Mouse (Mus musculus) CH12.LX (cell line): ENCODE measurements at regions not wholly inside any gene's neighbourhood (a gene's known extent, or its start where the extent isn't known, plus 50 kb on each side); places are given as distances from the start of the nearest gene placed in this dataset.

ENCODE experiments used
- CTCF ChIP-seq, 2 experiments: IDR thresholded peaks in 1 of 2; conservative IDR thresholded peaks in 1 of 2; 2 replicates each; pipeline ENCODE4 v1.5.1; 2011 to 2012; ENCODE audit warnings: low read depth in 2 of 2, low read length in 2 of 2, improper control_type of control experiment in 1 of 2, inconsistent platforms in 1 of 2, mild to moderate bottlenecking in 1 of 2, moderate library complexity in 1 of 2
- ELF1 ChIP-seq: IDR thresholded peaks from 2 replicates; pipeline ENCODE4 v1.6.1; 2014; ENCODE audit warnings: low read depth, mild to moderate bottlenecking, inconsistent platforms, low read length, improper control_type of control experiment
- EP300 ChIP-seq: IDR thresholded peaks from 2 replicates; pipeline ENCODE4 v1.6.1; 2011; ENCODE audit warnings: low read length, improper control_type of control experiment
- GABPA ChIP-seq: IDR thresholded peaks from 2 replicates; pipeline ENCODE4 v1.6.1; 2012; ENCODE audit warnings: low read depth, low read length, improper control_type of control experiment, inconsistent platforms; ENCODE audit not compliant: insufficient replicate concordance
- HCFC1 ChIP-seq: IDR thresholded peaks from 2 replicates; pipeline ENCODE4 v1.6.1; 2012; ENCODE audit warnings: low read depth, mild to moderate bottlenecking, inconsistent platforms, low read length, improper control_type of control experiment
- IRF4 ChIP-seq: IDR thresholded peaks from 2 replicates; pipeline ENCODE4 v1.6.1; 2014; ENCODE audit warnings: low read depth, mild to moderate bottlenecking, inconsistent platforms, low read length, improper control_type of control experiment
- MAX ChIP-seq: IDR thresholded peaks from 2 replicates; pipeline ENCODE4 v1.6.1; 2011; ENCODE audit warnings: low read length, improper control_type of control experiment
- POLR2A ChIP-seq: IDR thresholded peaks from 2 replicates; pipeline ENCODE4 v1.6.1; 2011; ENCODE audit warnings: low read depth, mild to moderate bottlenecking, improper control_type of control experiment, low read length
- POLR2AphosphoS2 ChIP-seq: IDR thresholded peaks from 2 replicates; pipeline ENCODE4 v1.6.1; 2011; ENCODE audit warnings: low read depth, low read length, improper control_type of control experiment
- RCOR1 ChIP-seq: conservative IDR thresholded peaks from 2 replicates; pipeline ENCODE4 v1.6.1; 2012; ENCODE audit warnings: low read depth, mild to moderate bottlenecking, inconsistent platforms, low read length, improper control_type of control experiment
- SMC3 ChIP-seq: IDR thresholded peaks from 2 replicates; pipeline ENCODE4 v1.6.1; 2011; ENCODE audit warnings: low read depth, low read length, improper control_type of control experiment
- UBTF ChIP-seq: IDR thresholded peaks from 2 replicates; pipeline ENCODE4 v1.6.1; 2012; ENCODE audit warnings: low read depth, mild to moderate bottlenecking, inconsistent platforms, low read length, improper control_type of control experiment, moderate library complexity
- USF1 ChIP-seq: IDR thresholded peaks from 2 replicates; pipeline ENCODE4 v1.6.1; 2014; ENCODE audit warnings: low read depth, mild to moderate bottlenecking, inconsistent platforms, low read length, improper control_type of control experiment
- ZNF384 ChIP-seq: IDR thresholded peaks from 2 replicates; pipeline ENCODE4 v1.6.1; 2012; ENCODE audit warnings: low read depth, low read length, improper control_type of control experiment, inconsistent platforms

DNA sequence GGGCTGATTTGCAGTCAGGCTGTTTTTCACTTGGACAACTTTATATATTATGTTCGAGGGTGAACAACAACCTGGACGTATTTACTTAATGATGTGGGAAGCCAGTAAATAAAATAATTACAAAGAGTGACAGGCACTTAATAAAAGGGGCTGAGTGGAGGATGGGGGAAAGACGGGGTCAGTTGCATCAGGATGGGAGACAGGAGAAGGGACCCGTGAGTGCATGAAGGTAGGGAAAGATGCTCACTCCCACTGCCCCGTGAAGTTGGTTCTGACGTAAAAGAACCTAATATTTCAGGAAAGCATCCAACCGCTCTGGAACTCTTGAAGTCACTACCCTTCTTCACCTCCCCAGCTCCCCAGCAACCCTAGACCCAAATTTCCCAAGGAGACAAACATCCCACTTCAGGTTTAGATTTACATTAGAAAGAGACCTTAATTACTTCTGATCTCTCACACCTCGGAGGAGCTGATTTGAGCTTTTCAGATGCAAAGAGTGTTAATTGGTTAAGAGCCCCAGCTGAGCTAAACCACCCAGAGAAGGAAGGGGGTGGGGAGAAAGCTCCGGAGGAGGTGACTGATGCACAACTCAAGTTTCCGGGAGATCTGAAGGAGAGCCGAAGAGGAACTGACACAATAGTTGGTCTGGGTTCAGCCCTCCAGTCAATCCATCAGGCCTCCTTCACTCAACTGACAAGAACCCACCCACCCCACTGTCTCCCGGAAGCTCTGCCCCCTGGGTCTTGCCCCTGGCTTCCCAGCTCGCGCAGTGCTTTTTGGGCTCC, 121.9 kb upstream of the Shb start:
- TF ChIP-seq POLR2AphosphoS2 (no peak), CTCF (conservative IDR thresholded peaks at IDR 0.05 in 1 of 2, IDR thresholded peaks at IDR 0.05 in 1 of 2; ENCODE audit: low read depth in 2 of 2, low read length in 2 of 2) (no peak), ZNF384 (no peak), POLR2A (no peak), UBTF (no peak), HCFC1 (no peak), EP300 (no peak), IRF4 (no peak), USF1 (no peak), ELF1 (no peak), RCOR1 (no peak), GABPA (no peak), SMC3 (no peak), MAX (no peak)
